Mouse (Mus musculus) heart, adult 9 months (tissue): Measurements from ENCODE around the gene Txnrd3.

Source experiments
- DNase-seq, 2 experiments: peaks; one replicate each; pipeline ENCODE4 v3.0.0; 2022; ENCODE audit warnings: low spot score in 2 of 2

The Txnrd3 gene

GRCm38 (mm10) chr6:89643798-89644270 lies at the start of gene Txnrd3:
Txnrd3 (plus strand) TSS chr6:89643988.
- DNase-seq, result peak; percentile 91 to 94

GRCm38 (mm10) chr6:89595018-89595776 lies 48.6 kb upstream of the Txnrd3 start, which contains the start of gene Chchd6:
Chchd6 (minus strand) TSS chr6:89595652.
- peak; percentile 91 to 94 for DNase-seq

- no peak for DNase-seq
Measured at GRCm38 (mm10) chr6:89595777-89596146, 48.0 kb upstream of the Txnrd3 start.

GRCm38 (mm10) chr6:89596510-89596909 lies 47.3 kb upstream of the Txnrd3 start:
- no peak for DNase-seq

- DNase-seq, result no peak
Measured at GRCm38 (mm10) chr6:89606096-89606495, 37.7 kb upstream of the Txnrd3 start.

GRCm38 (mm10) chr6:89607999-89608398 lies 35.8 kb upstream of the Txnrd3 start:
- DNase-seq, result no peak

GRCm38 (mm10) chr6:89613336-89614106 lies 30.3 kb upstream of the Txnrd3 start:
- no peak for DNase-seq

GRCm38 (mm10) chr6:89614107-89614471 lies 29.7 kb upstream of the Txnrd3 start:
- DNase-seq, result no peak

- DNase-seq, result no peak
Measured at GRCm38 (mm10) chr6:89614596-89615372, 29.0 kb upstream of the Txnrd3 start.

- no peak for DNase-seq
Measured at GRCm38 (mm10) chr6:89615373-89615755, 28.4 kb upstream of the Txnrd3 start.

GRCm38 (mm10) chr6:89622647-89623046 lies 21.1 kb upstream of the Txnrd3 start:
- DNase-seq, result no peak

GRCm38 (mm10) chr6:89628045-89628785 lies 15.6 kb upstream of the Txnrd3 start:
- DNase-seq, result no peak

- DNase-seq, result peak; percentile 87 to 88
Measured at GRCm38 (mm10) chr6:89631809-89632562, 11.8 kb upstream of the Txnrd3 start.

GRCm38 (mm10) chr6:89633115-89633514 lies 10.7 kb upstream of the Txnrd3 start:
- DNase-seq, result no peak

- DNase-seq, result peak; percentile 46 to 68
Measured at GRCm38 (mm10) chr6:89634400-89634799, 9.4 kb upstream of the Txnrd3 start.

GRCm38 (mm10) chr6:89637977-89638376 lies 5.8 kb upstream of the Txnrd3 start:
- DNase-seq, result no peak

GRCm38 (mm10) chr6:89639025-89639424 lies 4.8 kb upstream of the Txnrd3 start:
- no peak for DNase-seq

- peak; percentile 91 for DNase-seq
Measured at GRCm38 (mm10) chr6:89644271-89645075, 685 bp downstream of the Txnrd3 start.

GRCm38 (mm10) chr6:89649897-89650296 lies 6.1 kb downstream of the Txnrd3 start:
- no peak for DNase-seq

GRCm38 (mm10) chr6:89651770-89652169 lies 8.0 kb downstream of the Txnrd3 start:
- DNase-seq, result no peak
